23 mouse cellular contexts compared by ENCODE assay signal in genomic region chr14:87219975-87220374, GRCm38 (mm10).
"Had no signal": no experiment of that assay in that cellular context is flagged by ENCODE, and none has a peak within 500 bp of the region (broad histone marks: within the 10 kb centered on the region; RNA-seq: fewer than 3 reads in every experiment).

No protein-coding gene starts in this region.

- H3K27ac ChIP-seq: embryonic facial prominence, embryonic 10.5 days; embryonic facial prominence, embryonic 12.5 days; embryonic facial prominence, embryonic 13.5 days; embryonic facial prominence, embryonic 15.5 days; forebrain, embryonic 10.5 days; forebrain, embryonic 12.5 days; forebrain, embryonic 13.5 days; forebrain, embryonic 15.5 days; gastrocnemius, adult 2 months; heart, adult 2 months; heart, embryonic 10.5 days had no signal

- H3K4me1 ChIP-seq: embryonic facial prominence, embryonic 12.5 days; embryonic facial prominence, embryonic 13.5 days; embryonic facial prominence, embryonic 15.5 days; forebrain, embryonic 12.5 days; forebrain, embryonic 13.5 days; forebrain, embryonic 15.5 days; heart, embryonic 10.5 days had no signal

- H3K4me3 ChIP-seq: embryonic facial prominence, embryonic 10.5 days; embryonic facial prominence, embryonic 12.5 days; embryonic facial prominence, embryonic 13.5 days; embryonic facial prominence, embryonic 15.5 days; erythroblast, embryonic 14.5 days; forebrain, embryonic 10.5 days; forebrain, embryonic 12.5 days; forebrain, embryonic 13.5 days; forebrain, embryonic 15.5 days; gastrocnemius, adult 2 months; heart, adult 2 months; heart, embryonic 10.5 days had no signal

- DNase-seq: cerebellum, adult 9-11 months; cerebellum, postnatal 10 days; cerebellum, postnatal 14 days; cerebellum, postnatal 25 days; cerebellum, postnatal 36 days; embryo, embryonic 11 days; forebrain, postnatal 0 days; gastrocnemius, adult 2 months; gastrocnemius, postnatal 10 days; gastrocnemius, postnatal 14 days; gastrocnemius, postnatal 25 days; gastrocnemius, postnatal 36 days; heart, adult 2 months had no signal

- H3K36me3 ChIP-seq: embryonic facial prominence, embryonic 10.5 days; embryonic facial prominence, embryonic 12.5 days; embryonic facial prominence, embryonic 13.5 days; embryonic facial prominence, embryonic 15.5 days; forebrain, embryonic 10.5 days; forebrain, embryonic 12.5 days; forebrain, embryonic 15.5 days; heart, embryonic 10.5 days had no signal

- H3K9ac ChIP-seq: embryonic facial prominence, embryonic 12.5 days; embryonic facial prominence, embryonic 13.5 days; embryonic facial prominence, embryonic 15.5 days; forebrain, embryonic 12.5 days; forebrain, embryonic 13.5 days; forebrain, embryonic 15.5 days; forebrain, postnatal 0 days had no signal

- H3K9me3 ChIP-seq: embryonic facial prominence, embryonic 10.5 days; embryonic facial prominence, embryonic 13.5 days; embryonic facial prominence, embryonic 15.5 days; forebrain, embryonic 10.5 days; forebrain, embryonic 12.5 days; forebrain, embryonic 13.5 days; forebrain, embryonic 15.5 days; heart, embryonic 10.5 days had no signal

- H3K27me3 ChIP-seq: embryonic facial prominence, embryonic 12.5 days; embryonic facial prominence, embryonic 13.5 days; embryonic facial prominence, embryonic 15.5 days; forebrain, embryonic 12.5 days; forebrain, embryonic 13.5 days; forebrain, embryonic 15.5 days had no signal
